Mouse (Mus musculus) frontal cortex, postnatal 36 days (tissue): ENCODE measurements around the gene Fut9.

ENCODE experiments used
- DNase-seq, 2 experiments: peaks; one replicate each; pipeline ENCODE4 v3.0.0; 2022; ENCODE audit warnings: low spot score in 2 of 2

Fut9 gene

DNA sequence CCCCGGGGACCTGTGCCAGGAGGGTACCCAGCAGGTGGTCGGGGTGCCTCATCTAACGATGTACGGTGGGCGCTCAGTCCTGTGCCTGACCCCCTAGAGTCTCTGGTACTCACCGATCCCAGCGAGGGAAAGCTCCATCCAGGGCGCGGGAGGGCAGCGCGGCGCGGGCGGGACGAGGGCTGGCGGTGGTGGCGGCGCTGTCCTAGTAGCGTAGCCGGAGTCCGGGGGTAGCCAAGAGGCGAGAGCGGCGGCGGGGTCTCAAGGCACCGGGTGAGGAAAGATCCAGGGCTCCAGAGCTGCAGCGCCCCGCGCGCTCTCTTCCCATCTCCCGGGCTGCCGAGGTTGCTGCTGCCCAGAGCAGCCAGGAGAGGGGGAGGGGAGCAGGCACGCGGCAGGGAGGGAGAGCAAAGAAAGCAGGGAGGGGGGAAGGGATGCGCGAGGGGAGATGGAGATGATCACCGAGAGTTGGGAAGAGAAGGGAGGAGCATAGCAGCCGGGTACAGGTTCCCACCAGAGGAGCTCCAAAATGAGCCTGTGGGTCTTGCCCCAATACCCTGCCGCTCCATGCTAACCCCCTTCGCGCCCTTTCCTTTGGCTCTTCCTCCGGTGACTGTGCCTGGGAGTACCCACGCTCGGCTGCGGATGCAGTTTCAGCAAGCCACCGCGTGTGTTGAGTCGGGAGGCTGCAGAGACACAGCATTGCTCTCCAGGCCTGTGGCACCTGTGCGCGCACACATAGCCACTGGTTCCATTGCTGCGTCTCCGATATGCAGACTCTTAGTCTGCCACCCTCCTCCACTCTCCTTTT lies at the start of gene Fut9:
Gene Fut9 (minus strand): TSS at position 769 of the 808 bp plus-strand sequence.
- peak; percentile 85 to 86 for DNase-seq

DNA sequence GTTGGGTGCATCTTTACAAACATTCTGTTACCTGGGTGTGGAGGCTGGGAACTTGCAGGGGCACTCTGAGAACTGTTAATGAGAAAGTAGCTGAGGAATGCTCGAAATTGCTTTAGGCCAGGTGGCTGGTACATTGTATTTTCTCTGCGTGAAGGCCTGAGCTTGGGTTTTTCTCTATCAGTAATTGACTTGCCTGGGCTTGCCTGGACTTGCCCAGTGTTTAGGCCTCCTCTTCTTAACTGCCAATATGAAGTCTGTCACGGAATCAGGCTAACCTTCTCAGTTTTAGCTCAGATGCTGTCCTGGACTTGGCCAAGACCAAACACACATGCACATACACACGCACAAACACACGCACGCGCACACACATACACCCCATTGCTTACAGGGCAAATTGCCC lies 15.7 kb upstream of the Fut9 start:
- no peak for DNase-seq

DNA sequence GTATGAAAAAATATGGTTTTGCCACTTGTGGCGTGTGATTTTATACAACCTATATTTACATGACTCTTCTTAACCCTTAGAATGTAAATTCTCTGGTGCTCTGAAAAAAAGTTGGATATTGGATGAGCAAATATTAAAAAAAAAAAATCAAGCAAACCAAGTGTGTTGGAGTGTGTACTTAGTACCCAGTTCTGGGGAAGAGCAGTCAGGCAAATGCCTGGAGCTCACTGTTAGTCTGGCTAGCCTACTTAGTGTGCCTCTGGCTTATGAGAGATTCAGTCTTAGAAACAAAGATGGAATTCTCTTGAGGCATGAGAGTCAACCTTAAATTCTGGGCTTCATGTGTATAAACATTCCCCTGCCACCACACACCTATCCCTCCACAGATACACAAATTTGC lies 13.3 kb upstream of the Fut9 start:
- no peak for DNase-seq

DNA sequence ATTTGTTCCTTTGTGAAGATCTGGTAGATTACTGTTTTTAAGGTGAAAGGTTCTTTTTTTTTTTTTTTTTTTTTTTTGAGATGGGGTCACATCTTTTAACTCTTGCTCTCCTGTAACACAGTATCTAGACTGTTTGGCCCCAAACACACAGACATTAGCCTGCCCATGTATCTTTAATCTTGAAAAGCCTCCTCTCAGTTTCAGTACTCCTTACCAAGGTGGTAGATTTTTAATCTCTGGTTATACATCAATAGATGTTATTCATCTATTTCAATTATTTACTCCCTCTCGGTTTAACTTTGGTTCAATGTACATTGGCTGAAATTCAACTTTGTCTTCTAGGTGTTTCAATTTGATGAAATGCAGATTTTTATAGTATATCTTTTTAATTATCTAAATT lies 10.0 kb upstream of the Fut9 start:
- no peak for DNase-seq

DNA sequence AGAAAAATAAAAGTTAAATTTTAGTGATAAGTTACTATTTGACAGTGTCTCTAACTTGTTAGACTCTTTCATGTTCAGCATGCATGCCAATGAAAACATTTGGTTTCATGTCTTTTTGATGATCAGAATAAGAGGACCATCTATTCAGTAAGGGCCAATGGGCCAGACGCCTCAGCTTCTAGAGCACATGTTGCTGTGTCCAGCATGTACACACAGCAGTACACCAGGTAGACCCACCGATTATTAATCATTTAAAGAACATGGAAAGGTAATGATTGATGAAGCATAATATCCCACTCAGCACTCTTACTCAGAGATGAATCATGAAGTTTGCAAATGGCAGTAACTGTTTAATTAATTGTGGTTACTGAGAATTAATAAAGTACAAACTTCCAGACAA lies 1.7 kb upstream of the Fut9 start:
- no peak for DNase-seq

DNA sequence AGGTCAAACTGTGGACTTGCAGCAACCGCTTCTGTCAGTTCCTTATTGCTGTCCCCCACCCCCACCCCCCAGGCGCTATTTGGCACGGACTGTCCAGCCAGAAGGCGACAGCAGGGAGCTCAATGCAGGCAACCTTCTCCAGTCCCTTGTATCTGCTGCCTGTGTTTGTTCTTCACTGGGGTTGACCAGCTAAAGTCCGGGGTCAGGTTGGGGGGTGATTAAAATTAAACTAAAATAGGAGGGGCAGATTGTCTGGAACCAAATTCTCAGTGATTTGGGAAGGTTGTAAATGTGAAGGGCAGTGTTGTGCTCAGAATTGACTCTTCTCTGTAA lies 206 bp upstream of the Fut9 start:
- no peak for DNase-seq

DNA sequence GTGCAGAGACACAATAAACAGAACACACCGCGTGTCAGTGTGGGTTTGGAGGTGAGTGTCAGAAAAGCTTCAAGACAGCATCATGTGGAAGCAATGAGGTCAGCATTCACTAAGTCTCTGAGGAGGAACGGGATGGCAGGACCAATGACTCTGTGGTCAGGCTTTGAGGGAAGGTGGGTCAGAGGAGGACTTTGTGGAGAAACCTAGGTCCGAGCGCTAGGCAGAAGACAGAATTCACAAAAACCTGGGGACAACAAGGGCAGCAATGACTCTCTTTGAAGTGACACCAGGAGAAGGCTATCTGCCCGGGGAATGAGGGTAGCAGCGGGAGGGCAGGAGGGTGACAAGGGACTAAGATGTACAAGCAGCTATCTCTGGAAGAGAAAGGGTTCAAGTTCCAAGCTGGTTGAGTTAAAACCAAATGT lies 981 bp downstream of the Fut9 start:
- peak; percentile 30 to 45 for DNase-seq

DNA sequence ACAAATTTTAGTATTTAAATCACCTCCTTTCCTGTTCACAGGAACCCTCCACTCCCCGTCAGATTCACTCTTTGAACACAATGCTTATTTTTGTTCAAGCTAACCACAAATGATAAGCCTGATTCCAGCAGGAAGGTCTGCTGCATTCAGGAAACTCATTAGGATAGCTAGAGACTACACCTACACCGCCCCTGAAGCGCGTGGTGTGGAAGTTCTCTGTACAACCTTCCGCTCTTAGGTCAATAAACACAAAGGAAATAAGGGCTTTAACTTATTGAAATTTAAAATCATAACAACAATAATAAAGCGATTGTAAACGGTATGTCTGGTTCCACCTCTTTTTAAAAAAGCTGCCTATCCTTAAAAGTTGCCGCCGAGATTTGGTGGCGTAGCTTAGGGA lies 1.6 kb downstream of the Fut9 start:
- DNase-seq = no peak

DNA sequence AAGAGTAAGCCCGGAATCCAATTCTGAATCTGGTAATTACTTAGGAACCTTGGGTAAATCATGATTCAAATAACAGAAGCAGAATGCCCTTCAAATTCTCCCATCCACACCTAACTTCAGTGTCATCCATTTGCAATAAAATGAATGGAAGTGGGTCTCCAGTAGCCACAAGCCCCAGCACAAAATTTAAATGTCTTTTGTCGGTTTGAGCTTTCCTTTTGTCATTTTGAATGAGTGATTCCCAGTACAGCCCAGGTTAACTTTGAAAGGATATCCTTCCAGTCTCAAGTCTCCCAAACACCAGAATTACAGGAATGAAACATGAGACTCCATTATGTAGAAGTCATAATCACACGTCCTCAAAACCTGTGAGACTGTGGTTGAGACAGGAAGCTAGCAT lies 3.9 kb downstream of the Fut9 start:
- no peak for DNase-seq

DNA sequence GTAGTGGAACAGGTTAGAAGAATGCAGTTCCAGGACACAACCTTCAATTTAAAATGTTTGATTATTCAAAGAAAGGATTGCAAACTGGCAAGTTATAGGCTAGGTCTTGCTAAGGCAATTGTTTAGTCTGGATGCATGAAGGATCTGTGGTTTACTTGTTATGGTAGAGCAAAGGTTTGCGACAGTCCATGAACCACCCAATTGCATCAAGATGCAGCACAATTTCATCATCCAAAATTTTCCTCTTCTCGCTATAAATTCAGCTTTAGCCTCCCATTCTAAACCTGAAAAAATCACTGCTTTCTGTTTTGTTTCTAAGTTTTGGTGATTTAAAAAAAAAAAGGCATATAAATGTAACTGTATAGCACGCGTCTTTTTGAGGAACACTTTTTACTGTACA lies 14.8 kb downstream of the Fut9 start:
- DNase-seq = no peak

DNA sequence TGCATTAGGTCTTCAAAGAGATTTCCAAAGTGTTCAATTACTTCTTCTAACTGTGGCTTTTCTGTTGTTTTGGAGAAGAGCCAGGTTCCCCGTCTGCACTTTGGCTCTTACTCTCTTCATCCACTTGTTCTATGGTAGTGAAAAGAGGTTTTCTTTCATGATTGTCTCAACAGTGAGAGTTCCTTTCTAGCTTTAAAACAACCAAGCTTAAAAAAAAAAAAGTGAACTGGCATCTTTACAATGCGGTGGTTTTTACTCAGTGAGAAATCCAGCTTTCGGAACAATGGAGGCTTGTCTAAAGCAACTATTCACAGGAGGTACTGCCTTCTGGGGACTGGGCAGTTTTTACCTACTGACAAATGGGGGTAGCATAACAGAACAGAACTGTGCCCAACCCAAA lies 31.4 kb downstream of the Fut9 start:
- DNase-seq = no peak

DNA sequence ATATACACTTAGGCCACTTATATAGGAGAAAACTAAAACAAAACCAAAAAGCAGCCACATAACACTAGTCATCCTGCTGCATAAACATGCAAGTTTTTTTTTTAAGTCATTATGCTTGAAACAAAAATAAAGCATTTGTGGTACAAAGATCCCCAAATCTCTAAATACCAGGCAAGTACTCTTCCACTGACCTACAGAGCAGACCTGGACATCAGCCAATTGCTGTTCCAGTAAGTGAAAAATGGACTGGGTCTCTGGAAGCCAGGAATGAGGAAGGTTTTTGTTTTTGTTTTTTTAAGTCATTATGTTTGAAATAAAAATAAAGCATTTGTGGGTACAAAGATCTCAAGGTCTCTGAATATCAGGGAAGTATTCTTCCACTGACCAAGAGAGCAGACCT lies 37.0 kb downstream of the Fut9 start:
- no peak for DNase-seq

DNA sequence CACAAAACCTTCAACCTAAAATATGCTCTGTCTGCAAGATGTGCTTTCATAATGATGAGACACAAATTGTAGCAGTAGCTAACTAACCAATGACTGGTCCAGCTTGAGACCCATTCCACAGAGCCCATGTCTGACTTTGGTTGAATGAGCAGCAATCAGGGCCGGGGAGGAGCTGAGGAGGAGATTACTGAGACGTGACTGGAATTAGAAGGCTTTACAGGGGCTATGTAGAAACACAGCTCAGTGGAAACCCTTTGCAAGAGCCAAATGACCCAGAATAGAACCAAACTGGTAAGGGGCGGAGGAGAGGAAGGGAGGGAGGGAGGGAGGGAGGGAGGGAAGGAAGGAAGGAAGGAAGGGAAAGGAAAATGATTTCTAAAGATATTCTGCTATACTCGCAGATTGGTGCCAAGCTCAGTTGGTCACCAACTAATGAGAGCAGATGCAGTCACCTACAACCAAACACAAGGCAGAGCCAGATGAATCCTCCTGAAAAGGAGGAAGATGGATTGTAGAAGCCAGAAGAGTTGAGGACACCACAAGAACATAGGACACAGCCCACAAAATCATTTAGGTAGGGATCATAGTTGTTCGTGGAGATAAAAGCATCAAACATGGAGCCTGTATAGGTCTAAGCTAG lies 42.0 kb downstream of the Fut9 start:
- DNase-seq = no peak

DNA sequence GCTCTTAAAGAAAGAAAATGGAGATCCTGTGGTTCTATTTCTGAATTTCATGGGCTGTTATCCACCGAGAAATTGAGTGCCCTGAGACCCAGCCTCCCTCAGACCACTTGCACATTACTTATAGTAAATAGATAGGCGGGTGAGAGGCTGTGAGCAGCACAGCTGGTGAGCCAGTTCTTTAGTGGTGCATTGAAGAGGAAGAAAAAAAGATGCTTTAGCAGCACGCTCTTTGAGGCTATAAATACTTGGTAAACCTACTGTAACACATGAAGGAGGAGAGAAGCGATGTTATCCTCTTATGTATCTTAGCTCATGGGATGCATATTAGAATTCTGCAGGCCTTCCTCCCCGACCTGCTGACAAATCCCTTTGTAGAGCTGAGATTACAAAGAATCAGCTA lies 58.5 kb downstream of the Fut9 start:
- DNase-seq = peak; percentile 29 to 60

DNA sequence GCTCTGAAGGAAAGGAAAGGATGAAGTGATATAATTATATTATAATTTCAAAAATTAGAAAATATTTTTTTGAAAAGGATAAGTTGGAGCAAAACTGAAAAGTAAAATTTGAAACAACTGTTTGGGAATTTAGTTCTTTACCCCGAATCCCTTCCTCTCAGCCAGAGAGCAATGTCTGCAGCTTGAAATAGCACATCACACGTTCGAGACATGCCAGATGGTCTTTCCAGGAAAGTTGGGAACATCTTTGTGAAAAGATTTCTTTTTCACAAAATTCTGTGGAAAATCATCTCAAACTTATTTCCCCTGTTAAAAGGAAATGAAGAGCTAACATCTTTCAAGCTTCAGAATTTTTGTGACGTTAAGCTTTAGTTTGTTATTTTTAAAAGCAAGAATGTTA lies 61.3 kb downstream of the Fut9 start:
- DNase-seq = peak; percentile 38 to 74

DNA sequence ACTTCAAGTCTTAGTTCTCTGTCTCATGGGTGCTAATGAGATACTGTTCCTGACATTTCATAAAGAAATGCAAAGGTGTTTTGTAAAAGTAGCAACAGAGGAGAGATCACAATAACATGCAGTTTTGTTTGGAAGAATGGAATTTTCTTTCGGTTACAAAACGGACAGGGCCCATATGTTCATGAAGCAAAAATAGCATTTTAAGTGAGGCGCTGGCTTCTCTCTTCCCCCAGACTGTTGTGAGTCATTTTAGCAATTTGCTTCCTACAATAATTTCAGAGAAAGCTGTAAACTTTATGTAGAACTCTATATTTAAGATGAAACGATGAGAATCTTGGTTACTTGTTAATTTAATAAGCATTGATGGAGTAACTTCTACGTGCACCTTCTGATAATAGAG lies 78.5 kb downstream of the Fut9 start:
- peak; percentile 51 to 79 for DNase-seq

DNA sequence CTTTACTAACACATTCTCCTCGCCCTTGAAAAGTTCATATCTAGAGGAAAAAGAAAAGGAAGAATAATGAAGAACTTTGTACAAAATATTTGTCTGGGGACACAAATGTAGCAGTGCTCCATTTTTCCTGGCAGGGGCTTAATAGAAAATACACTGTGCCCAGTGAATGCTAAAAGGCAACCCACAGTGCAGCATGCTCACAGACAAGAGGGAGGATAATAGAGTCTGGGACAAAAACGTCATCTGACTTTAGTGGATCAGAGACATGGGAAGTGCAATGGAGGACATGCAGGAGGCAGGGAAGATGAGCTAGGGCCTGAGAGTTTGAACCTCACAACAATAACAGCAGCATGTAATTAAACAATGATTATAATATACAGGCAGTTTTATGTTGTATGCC lies 86.1 kb downstream of the Fut9 start:
- no peak for DNase-seq

DNA sequence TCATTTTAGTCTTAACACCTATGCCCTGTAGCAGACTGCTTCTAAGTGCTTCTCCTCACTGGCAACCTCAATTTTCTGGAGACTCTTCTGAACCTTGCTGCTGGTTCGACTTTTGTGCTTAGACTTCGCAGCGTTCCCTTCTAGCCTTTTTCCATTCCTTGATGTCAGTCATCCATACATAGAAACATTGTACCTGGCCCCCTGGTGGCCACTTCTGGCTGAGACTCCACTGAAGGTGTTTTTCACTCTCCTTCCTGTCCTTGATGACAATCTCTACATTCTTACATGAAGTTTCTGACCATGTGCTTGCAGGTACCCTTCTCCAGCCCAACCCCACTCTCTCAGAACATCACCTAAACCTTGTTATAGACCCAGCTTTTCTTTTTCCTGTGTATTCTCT lies 115.1 kb downstream of the Fut9 start:
- no peak for DNase-seq

DNA sequence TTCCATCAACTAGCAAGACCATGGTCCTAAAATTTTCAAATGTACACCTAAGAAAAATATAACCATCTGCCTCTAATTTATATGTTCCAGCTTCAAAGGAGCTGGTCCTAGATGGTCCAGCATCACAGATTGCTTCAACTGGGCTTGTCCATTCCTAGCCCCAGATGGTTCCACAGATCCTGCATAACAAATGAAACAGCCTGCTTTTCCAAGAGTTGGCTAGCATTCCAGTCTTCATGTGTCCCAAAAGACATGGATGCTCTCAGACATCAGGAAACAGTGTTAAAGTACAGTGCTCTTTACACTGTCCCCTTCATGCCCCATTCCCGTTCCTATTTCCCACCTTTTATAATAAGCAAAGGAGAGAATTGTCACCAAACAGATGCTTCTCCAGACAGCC lies 135.8 kb downstream of the Fut9 start:
- DNase-seq = no peak

DNA sequence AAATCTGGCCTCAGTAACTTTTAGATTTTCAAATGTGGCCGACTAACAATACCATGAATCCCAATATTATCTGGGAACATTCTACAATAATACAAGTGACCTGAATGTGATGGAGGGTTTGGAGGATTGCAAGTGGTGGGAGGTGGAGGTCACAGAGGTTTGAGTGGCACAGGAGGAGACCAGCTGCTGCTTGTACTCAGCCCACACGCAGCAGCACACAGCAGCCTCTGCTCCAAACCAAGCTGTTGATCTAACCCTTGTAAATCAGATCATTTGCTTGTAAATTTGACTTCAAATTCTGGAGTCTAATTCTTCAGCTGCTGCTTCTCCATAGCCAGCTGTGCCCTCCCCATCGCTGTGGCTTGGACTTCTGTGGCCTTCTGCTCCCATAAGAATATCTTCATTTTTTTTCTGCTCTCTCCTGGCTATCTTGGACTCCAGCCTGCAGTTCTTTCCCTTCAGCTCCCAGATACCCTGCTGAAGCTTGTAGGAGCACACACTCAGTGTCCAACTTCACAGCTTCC lies 138.8 kb downstream of the Fut9 start:
- no peak for DNase-seq

DNA sequence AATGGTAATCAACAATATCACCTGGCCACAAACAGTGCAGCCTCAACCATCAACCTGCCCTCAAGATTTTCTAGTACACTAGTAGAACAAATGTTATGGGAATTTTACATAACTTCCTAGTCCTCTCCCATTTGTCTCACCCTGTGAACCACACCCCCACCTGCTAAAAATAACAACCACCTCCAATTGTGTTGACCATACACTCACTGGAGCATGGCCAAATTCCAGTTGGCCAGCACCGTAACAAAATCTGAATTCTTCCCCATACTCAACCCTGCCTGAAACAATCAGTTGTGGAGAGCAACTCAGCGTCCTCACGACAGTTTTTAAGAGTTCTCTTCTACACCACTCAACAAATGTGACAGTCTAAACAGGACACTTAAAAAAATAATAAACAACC lies 141.3 kb downstream of the Fut9 start:
- no peak for DNase-seq

DNA sequence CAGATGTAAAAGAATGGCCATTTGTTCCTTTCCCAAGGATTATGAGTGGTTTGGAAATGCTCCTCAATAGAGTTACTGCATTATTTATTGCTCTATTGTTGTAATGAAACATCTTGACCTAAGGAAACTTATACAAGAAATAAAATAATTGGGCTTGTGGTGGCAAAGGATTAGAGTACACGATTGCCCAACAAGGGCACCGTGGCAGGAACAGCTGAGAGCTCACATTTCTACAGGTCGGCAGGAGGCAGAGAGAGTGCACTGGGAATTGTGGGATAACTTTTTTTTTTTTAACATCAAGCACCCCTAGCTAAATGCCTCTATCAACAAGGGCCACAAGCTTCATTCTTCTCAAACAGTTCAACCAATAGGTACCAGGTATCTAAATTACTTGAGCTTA lies 148.1 kb downstream of the Fut9 start:
- no peak for DNase-seq

DNA sequence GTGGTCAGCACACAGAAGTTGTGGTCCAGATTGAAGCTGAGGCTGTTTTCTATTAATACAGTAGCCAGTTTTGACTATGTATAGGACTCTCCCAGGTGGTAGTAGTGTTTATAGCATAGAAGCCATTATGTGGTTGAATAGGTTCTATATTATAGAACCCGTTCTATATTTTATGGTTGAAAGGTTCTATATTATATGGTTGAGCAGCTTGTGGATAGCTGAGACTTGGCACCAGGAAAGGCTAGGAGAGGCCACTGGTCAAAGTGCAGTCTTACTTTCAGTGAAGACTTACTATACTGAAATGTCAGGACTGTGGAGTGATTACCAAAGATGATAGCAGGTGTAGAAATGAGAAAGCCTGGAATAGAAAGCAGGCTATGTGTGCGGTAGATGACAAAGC lies 151.9 kb downstream of the Fut9 start:
- no peak for DNase-seq

DNA sequence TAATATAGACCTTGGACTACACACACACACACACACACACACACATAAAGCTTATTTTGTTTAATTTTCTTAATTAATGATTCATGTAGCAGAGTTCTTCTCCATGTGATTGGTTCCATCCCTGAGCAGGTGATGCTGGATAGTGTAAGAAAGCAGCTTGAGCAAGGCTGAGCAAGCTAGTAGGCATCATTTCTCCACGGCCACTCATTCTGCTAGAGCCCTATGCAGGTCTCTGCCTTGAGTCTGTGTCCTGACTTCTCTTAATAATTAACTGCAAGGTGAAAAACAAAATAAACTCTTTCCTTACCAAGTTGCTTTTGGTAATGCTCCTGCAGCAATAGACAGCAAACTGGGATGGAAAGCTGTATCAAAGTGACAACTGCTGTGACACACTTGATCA lies 152.5 kb downstream of the Fut9 start:
- DNase-seq = no peak
